11 mouse cellular contexts compared by ENCODE assay signal in genomic region chr16:37486826-37487612, GRCm38 (mm10). TPM values are rescaled to one million over a fixed set of nuclear protein-coding genes. Genes with fewer than 3 reads are reported as not detected.
DNase-seq lines count a peak whose midpoint lies in the region; ATAC-seq lines count a peak whose summit lies in the region.
"Had no signal": no experiment of that assay in that cellular context is flagged by ENCODE, and none has a peak within 500 bp of the region (broad histone marks: within the 10 kb centered on the region; RNA-seq: fewer than 3 reads in every experiment).

No protein-coding gene starts in this region.

- no peak overlapping the region for H3K4me3 ChIP-seq in forebrain, embryonic 14.5 days (ENCODE audit: low read depth, low read length)
- H3K4me3 ChIP-seq in midbrain, embryonic 11.5 days (ENCODE audit: low read depth, low read length): no peak overlapping the region
- H3K4me3 ChIP-seq: limb, embryonic 13.5 days had no signal

- no peak overlapping the region for H3K4me2 ChIP-seq in forebrain, embryonic 14.5 days (ENCODE audit: low read length)
- no peak overlapping the region for H3K4me2 ChIP-seq in midbrain, embryonic 11.5 days
- H3K4me2 ChIP-seq: limb, embryonic 13.5 days had no signal

- ATAC-seq in forebrain, embryonic 14.5 days: peak; percentile 93
- peak; percentile 98 for ATAC-seq in midbrain, embryonic 11.5 days (ENCODE audit: low FRiP score)
- ATAC-seq: activated CD4-positive, CD25-positive, alpha-beta regulatory T cell, adult 4 months had no signal

- WGBS in forebrain, embryonic 14.5 days: 23% methylated on average over 3 of the region's 3 CpGs
- 25% methylated on average over 3 of the region's 3 CpGs for WGBS in midbrain, embryonic 11.5 days

- DNase-seq in R1 (ENCODE audit: low read depth, low spot score): peak; percentile 23
- peak; percentile 62 for DNase-seq in brain, adult 2 months (ENCODE audit: low read depth, low spot score)
- DNase-seq in forebrain, embryonic 14.5 days (ENCODE audit: low spot score): peak; percentile 73
- peak; percentile 94 for DNase-seq in midbrain, embryonic 11.5 days (ENCODE audit: low spot score, missing footprints)
- no peak for DNase-seq in adrenal gland, postnatal 36 days
- no peak for DNase-seq in liver
- DNase-seq in thymus, postnatal 14 days: no peak
- DNase-seq: kidney, postnatal 14 days; spleen, adult 18-20 months had no signal

- H3K27me3 ChIP-seq in forebrain, embryonic 14.5 days (replicated peaks; ENCODE audit: control insufficient read depth, insufficient read depth, low read length): no peaks in the 10 kb centered on the region
- H3K27me3 ChIP-seq in midbrain, embryonic 11.5 days (ENCODE audit: control insufficient read depth, insufficient read depth, low read length): no peaks in the 10 kb centered on the region
- H3K27me3 ChIP-seq: limb, embryonic 13.5 days had no signal

- H3K9ac ChIP-seq in forebrain, embryonic 14.5 days (ENCODE audit: low read length): no peak overlapping the region
- no peak overlapping the region for H3K9ac ChIP-seq in midbrain, embryonic 11.5 days (ENCODE audit: low read length)
- H3K9ac ChIP-seq: limb, embryonic 13.5 days had no signal

- no peak overlapping the region for H3K27ac ChIP-seq in forebrain, embryonic 14.5 days (ENCODE audit: low read depth, low read length)
- 0 out of 2 replicates have a peak overlapping the region, but pooled peaks have one; percentile 2 for H3K27ac ChIP-seq in midbrain, embryonic 11.5 days (ENCODE audit: low read depth, low read length)
- H3K27ac ChIP-seq: limb, embryonic 13.5 days had no signal

- H3K36me3 ChIP-seq in forebrain, embryonic 14.5 days (ENCODE audit: control insufficient read depth, insufficient read depth, low read length): no peaks in the 10 kb centered on the region
- H3K36me3 ChIP-seq in midbrain, embryonic 11.5 days (ENCODE audit: control insufficient read depth, insufficient read depth, low read length): no peaks in the 10 kb centered on the region
- H3K36me3 ChIP-seq: limb, embryonic 13.5 days had no signal

- no peaks in the 10 kb centered on the region for H3K9me3 ChIP-seq in forebrain, embryonic 14.5 days (replicated peaks; ENCODE audit: control insufficient read depth, low read length)
- H3K9me3 ChIP-seq in midbrain, embryonic 11.5 days (ENCODE audit: control insufficient read depth, low read length): no peaks in the 10 kb centered on the region
- H3K9me3 ChIP-seq: limb, embryonic 13.5 days had no signal

- peaks cover 3% of the 10 kb centered on the region; the same call in 1 of the 2 replicates for H3K4me1 ChIP-seq in forebrain, embryonic 14.5 days (ENCODE audit: control insufficient read depth, insufficient read depth, low read length)
- peaks cover 6% of the 10 kb centered on the region; the same call in 1 of the 2 replicates for H3K4me1 ChIP-seq in midbrain, embryonic 11.5 days (ENCODE audit: control insufficient read depth, insufficient read depth, low read length)
- H3K4me1 ChIP-seq: limb, embryonic 13.5 days had no signal

RNA-seq across cellular contexts. Expression of gene Gtf2e1, which starts 52.6 kb away (rescaled TPM):
- 42.3 and 43.9 TPM in 2 replicates for polyA plus RNA-seq in forebrain, embryonic 14.5 days (2014; fragmentation: Nextera tagmentation; extraction: Ambion mirVana)
- 59.3 and 64.1 TPM in 2 replicates for polyA plus RNA-seq in midbrain, embryonic 11.5 days (2014; fragmentation: Nextera tagmentation; extraction: Ambion mirVana)
- total RNA-seq in adrenal gland, postnatal 36 days (2021): 10 to 100 TPM; 14.8 to 15.9 TPM

RNA-seq across cellular contexts. Expression of gene Rabl3, which starts 52.7 kb away (rescaled TPM):
- 22.6 and 22.8 TPM in 2 replicates for polyA plus RNA-seq in forebrain, embryonic 14.5 days (2014; fragmentation: Nextera tagmentation; extraction: Ambion mirVana)
- 49.6 and 52.4 TPM in 2 replicates for polyA plus RNA-seq in midbrain, embryonic 11.5 days (2014; fragmentation: Nextera tagmentation; extraction: Ambion mirVana)
- 1 to 10 TPM; 8.4 to 9.3 TPM for total RNA-seq in adrenal gland, postnatal 36 days (2021)

Comparison
In these comparisons a context has a peak if more than half of its experiments do, and no peak if none do; other contexts are left out.
1. DNase-seq: peak in R1 (single experiment), brain, adult 2 months (single experiment), forebrain, embryonic 14.5 days (single experiment) and midbrain, embryonic 11.5 days (single experiment); none in adrenal gland, postnatal 36 days (0 of 2), liver (single experiment) and thymus, postnatal 14 days (single experiment).